Mouse (Mus musculus) embryo, embryonic 11 days (tissue): Measurements from ENCODE around the gene Znrf3.

Source experiments
- DNase-seq: peaks from one replicate; pipeline ENCODE4 v3.0.0-alpha.2; 2015

Gene Znrf3

GRCm38 (mm10) chr11:5437646-5438045 is 7.0 kb downstream of the Znrf3 start:
- no peak for DNase-seq

- DNase-seq = no peak
Observed at GRCm38 (mm10) chr11:5436988-5437387, 7.7 kb downstream of the Znrf3 start.

GRCm38 (mm10) chr11:5435493-5435892 is 9.2 kb downstream of the Znrf3 start:
- DNase-seq = no peak

DNA sequence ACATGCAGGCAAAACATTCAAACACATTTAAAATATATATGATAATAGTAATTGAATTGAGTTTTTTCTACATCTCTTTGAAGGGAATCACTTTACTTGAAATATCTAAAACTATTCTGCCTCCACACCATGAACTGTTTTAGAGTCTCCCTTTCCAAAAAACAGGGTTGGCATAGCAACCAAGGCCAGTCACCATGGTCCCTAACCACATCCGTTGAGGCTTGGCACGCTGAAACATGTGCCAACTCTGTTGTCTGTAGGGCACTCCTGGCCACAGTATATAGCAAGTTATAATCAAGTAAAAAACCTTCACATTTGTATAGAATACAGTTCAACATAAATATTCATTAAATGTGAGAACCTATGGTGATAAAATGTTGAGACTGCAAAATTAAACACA is 12.3 kb downstream of the Znrf3 start:
- no peak for DNase-seq

- DNase-seq = no peak
Observed at GRCm38 (mm10) chr11:5430863-5431262, 13.8 kb downstream of the Znrf3 start.

GRCm38 (mm10) chr11:5429396-5430190 is 15.1 kb downstream of the Znrf3 start:
- no peak for DNase-seq

- DNase-seq = no peak
Observed at GRCm38 (mm10) chr11:5427251-5427650, 17.4 kb downstream of the Znrf3 start.

GRCm38 (mm10) chr11:5426317-5426716 is 18.3 kb downstream of the Znrf3 start:
- no peak for DNase-seq

DNA sequence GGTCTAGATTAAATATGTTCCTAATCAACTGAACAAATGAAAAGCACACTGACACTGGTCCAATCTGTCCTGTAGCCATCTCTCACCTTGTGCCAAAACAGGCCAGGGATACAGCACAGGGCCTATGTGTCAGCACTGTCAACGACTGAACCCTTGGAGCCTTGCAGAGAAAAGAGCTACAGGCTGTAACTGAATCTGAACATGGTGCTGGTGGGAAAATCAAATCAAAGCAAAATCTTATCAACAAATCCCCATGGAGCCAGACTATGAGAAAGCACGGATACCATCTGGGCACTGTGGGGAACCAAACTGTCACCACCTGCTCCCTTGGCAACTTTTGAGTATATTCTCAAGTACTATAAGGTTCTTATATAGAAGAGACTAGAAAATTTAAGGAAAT is 19.5 kb downstream of the Znrf3 start:
- DNase-seq = no peak

- DNase-seq = no peak
Observed at GRCm38 (mm10) chr11:5424185-5424584, 20.5 kb downstream of the Znrf3 start.

- no peak for DNase-seq
Observed at GRCm38 (mm10) chr11:5423000-5423399, 21.6 kb downstream of the Znrf3 start.

DNA sequence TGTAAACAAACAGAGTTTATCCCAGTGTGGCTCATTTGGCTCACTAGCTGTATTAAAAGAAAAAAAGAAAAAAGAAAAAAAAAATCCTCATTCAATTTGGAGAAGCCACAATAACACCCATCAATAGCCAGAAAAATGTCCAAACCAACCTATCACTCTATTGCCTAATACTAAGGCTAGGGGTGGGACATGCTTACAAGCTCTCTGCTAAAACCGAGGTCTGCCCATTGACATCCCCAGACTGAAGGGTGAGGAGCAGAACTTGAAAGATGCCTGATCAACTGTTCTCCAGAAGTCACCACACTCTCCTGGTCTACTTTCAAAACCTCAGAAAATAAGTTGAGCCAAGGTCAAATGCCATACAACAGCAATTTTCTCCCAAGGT is 22.4 kb downstream of the Znrf3 start:
- DNase-seq = no peak

DNA sequence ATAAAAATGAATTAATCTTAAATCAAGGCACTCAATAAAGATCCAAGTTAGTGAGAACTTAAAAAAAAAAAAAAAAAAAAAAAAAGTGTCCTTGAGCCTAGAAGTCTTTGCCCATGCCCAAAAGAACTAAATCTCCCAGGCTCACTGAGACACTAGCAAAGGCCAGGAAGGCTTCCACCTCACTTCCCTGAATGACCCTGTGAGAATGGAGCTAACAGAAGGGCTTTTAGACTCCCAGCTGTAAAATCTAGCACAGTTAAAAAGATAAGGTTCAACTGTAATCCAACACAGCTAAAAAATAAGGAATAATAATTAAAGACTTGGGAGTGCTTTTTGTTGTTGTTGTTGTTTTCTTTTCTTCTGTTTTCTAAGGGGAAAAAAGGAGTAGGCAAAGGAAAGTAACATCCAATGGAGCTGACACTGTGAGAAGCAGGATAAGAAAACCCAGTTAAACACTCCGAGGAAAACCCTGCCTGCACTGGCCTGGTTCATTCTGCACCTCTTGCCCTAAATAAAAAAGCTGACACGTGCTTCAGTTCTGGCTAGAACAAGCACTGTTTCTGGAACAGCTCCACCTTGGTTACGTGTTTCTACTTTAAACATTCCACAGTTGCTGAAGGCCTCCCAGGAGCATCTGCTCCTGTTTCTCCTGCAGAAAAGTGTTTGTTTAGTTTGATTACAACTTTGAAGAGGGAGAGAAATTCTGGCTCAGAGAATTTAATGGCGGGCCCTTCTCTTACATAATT is 23.0 kb downstream of the Znrf3 start:
- DNase-seq = no peak

- DNase-seq = peak; percentile 69
Observed at GRCm38 (mm10) chr11:5415617-5416338, 28.9 kb downstream of the Znrf3 start.

DNA sequence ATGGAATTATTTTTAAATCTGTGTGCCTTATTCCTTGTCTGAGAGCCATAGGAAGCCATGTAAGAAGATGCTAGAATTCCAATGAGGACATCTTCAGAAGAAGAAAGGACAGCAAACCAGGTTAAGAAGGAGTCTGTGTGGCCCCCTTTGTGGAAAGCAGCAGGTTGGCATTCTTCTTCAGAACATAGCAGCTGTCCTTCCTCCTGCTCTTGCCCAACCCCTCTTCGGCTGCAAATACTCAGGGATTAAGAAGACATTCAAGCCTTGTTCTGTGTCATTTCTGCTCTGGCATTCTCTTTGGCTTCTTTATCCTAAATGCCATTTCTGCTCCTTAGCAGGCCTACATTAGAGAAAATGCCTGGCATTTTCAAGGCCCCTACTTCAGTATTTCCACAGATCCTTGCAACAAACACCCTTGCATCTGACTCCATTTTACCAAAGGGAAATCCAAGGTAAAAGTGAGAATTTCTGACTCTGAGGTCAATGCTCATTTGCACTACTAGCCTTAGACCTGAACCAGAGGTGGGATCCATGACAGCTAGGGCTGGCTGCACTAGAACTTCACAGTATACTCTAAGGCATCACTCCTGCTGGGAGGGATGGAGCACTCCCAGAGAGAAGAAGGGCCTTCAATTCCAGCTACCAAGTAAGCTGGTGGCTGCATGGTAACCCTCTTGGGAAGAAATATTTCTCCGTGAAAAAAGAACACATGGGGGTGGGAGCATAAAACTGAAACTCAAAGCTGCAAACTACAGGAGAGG is 29.6 kb downstream of the Znrf3 start:
- DNase-seq = no peak

DNA sequence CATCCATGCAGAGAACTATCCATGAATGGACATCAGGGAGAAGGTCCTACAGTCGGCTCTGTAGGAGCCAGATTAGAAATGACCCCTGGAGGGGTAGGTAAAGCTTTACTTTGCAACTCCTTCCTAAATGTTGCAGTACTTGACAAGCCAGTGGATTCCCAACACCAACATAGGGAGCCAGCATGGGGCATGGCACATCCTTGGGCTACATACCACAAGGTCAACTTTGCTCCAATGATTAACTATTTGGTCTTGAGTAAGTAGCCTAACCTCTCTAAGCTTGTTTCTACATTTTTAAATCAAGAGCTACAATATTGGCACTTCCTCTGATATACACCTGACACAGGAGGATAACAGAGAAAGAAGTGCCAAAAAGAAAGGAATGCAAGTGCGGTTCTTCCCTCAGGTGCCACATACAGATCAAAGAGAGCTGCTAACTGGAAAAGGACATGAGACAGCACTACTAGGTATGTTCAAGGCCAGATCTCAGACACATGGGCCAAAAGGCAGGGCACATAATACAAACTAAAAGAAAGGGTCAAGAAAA is 31.9 kb downstream of the Znrf3 start:
- no peak for DNase-seq

DNA sequence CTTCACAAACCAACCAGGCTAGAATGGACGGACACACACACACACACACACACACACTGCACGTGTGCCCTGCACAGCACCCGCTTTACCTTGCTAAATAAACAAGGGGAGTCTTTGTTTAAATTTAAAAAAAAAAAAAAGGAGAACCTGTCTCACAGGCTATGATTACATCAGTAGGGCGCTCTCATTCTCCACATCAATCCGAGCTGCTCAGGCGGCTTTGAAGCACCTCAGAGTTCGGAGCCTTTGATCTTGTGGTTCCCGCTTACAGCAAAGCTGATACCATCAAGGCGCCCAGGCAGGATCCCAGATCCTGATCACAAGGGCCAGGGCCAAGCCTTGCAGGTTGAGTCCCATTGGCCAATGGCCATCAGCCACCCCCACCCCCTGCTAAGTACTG is 33.1 kb downstream of the Znrf3 start:
- DNase-seq = peak; percentile 63

DNA sequence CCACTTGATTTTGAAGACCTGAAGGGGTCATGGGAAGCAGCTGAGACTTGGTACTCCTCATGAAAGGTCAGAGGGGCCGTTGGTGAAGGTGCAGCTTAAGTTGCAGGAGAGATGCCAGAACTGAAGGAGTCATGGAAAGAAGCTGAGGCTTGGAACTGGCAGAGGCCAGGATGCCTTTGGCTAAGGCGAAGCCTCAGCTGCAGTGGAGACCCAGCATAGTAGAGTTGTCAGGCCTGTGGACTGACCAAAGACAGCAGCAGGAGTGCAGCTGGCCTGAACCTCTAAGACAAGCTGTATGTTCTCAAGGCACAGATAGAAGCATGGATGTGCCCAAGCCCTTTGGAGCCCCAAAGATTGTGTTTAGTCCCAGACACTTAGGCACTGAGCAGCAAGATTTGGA is 40.5 kb downstream of the Znrf3 start:
- DNase-seq = no peak

DNA sequence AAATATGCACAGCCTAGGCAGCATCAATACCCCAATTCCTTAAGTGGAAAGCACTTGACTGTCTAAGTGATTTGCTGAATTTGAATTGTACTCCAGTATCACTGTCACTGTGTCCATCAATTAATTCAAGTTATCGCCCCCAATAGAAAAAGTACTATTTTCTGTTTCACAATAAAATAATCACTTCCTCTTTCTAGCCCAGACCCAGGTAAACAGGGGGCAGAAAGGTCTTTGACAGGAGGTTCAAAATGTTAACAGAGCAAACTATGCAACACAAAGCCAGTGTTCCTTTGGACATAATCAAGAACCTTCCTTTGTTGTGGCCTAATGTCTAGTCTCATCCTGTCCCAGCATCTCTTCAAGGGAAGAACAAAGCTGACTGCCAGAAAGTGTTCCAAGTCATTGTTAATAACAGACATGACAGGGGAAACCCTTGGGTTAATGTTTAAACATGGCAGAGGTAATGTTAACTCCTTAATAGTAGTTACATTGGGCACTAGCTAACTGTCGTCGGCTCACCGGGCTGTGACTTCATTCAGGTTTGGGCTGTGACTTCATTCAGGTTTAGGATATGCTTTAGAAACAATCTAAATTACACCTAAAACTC is 42.4 kb downstream of the Znrf3 start:
- DNase-seq = no peak

GRCm38 (mm10) chr11:5398301-5399053 is 46.2 kb downstream of the Znrf3 start:
- DNase-seq = no peak
